Mouse (Mus musculus) right cerebral cortex, postnatal 25 days (tissue): ENCODE results near the gene Olfr935.

ENCODE experiments used
- DNase-seq: peaks from one replicate; pipeline ENCODE4 v3.0.0; 2022

Olfr935 gene

DNA sequence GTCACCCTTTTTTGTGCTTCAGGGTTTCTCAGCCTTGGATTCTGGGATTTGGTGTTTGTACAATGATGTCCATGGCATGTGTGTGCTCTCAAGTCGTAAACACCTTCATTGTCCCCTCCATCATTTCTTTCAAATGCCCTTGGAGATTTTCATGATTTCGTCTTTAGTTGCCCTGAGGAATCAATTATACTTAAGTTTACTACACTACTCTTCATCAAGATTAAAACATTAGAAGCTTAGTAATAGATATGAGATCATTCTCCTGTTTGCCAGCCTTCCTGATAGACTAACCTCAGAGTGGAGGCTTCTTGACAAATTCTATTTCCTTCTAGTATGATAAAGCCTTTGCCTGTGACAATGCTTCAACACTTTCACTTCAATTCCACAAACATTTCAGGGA is at the start of gene Olfr935:
Gene Olfr935, minus strand, starts transcription at position 101 of the 400 bp plus-strand sequence.
- DNase-seq = no peak

GRCm38 (mm10) chr9:39023277-39023676 is 23.8 kb upstream of the Olfr935 start, which contains the start of gene Olfr146:
Gene Olfr146 (minus strand): TSS chr9:39023377.
- DNase-seq = no peak

DNA sequence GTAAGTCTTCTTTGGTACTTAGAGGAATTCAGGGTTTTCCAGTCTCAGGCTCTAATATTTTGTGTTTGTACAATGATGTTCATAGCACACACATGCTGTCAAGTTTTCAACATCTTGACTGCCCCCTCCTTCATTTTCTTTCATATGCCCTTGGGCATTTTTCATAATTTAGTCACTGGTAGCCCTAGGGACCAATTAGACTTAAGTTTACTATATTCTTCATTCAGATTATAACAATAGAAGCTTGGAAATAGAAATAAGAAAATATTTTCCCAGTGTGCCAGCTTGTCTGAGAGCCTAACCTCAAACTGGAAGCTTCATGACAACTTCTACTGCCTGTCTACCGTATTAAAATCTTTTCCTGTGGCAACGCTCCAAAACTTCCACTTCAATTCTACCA is 11.3 kb downstream of the Olfr935 start, which contains the start of gene Olfr934:
Gene Olfr934, minus strand, starts transcription at position 101 of the 400 bp plus-strand sequence.
- DNase-seq = no peak

- no peak for DNase-seq
Observed at GRCm38 (mm10) chr9:38972013-38972412, 27.5 kb downstream of the Olfr935 start, which contains the start of gene Olfr933. Gene Olfr933 (plus strand): TSS chr9:38972313.

DNA sequence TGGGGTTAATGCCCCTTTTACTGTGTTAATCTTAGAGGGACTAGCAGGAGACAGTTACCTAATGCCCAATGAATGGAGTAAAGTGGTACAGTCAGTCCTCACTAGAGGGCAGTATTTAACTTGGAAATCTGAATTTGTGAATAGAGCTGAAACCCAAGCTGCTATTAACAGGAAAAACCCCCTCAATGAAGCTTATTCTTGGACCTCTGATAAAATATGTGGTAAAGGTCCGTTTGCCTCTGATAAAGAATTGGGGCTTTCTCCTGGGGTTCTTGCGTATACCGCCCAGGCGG is 45.4 kb downstream of the Olfr935 start:
- no peak for DNase-seq

DNA sequence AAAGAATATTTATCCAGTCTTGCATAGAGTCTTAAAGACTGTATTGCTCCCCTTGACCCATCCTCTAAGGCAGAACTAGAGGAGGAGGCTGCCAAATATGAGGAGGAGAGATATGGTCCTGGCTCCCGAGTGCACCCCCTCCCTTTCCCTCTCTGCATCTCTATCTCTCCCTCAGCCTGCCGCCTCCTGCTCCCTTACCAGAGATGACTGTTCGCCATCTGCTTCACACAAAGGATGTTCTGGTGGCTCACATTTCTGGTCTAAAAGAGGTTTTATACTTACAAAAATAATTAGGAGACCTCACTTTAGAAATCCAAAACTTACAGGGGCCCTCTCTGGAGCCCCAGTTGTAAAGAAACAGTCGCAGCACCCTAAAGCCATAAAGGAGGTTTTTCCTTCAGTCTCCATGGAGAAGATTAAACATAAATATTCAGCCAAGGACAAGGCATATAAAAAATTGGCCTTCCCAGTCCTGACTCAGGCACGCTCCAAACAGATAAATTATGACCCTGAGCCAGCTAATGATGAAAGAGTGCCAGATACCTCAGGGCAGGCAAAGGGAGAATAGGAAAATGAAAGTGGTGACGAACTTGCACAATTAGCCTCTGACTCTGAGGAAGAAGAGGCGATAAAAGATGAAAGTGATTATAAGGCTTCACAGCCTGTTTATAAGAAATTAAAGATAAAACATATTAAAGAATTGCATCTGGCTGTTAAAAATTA is 45.9 kb downstream of the Olfr935 start:
- DNase-seq = peak; percentile 25
